Mouse (Mus musculus) CH12.LX (cell line): ENCODE data around the gene Nkapd1.

ENCODE experiments used
- CTCF ChIP-seq, 2 experiments: IDR thresholded peaks in 1 of 2; conservative IDR thresholded peaks in 1 of 2; 2 replicates each; pipeline ENCODE4 v1.5.1; 2011 to 2012; ENCODE audit warnings: low read depth in 2 of 2, low read length in 2 of 2, improper control_type of control experiment in 1 of 2, inconsistent platforms in 1 of 2, mild to moderate bottlenecking in 1 of 2, moderate library complexity in 1 of 2
- E2F4 ChIP-seq: IDR thresholded peaks from 2 replicates; pipeline ENCODE4 v1.6.1; 2011; ENCODE audit warnings: low read depth, low read length, improper control_type of control experiment; ENCODE audit not compliant: insufficient replicate concordance
- ELF1 ChIP-seq: IDR thresholded peaks from 2 replicates; pipeline ENCODE4 v1.6.1; 2014; ENCODE audit warnings: low read depth, mild to moderate bottlenecking, inconsistent platforms, low read length, improper control_type of control experiment
- EP300 ChIP-seq: IDR thresholded peaks from 2 replicates; pipeline ENCODE4 v1.6.1; 2011; ENCODE audit warnings: low read length, improper control_type of control experiment
- KAT2A ChIP-seq: IDR thresholded peaks from 2 replicates; pipeline ENCODE4 v1.6.1; 2012; ENCODE audit warnings: low read length, improper control_type of control experiment, inconsistent platforms; ENCODE audit not compliant: insufficient replicate concordance
- MAX ChIP-seq: IDR thresholded peaks from 2 replicates; pipeline ENCODE4 v1.6.1; 2011; ENCODE audit warnings: low read length, improper control_type of control experiment
- MAZ ChIP-seq: IDR thresholded peaks from 2 replicates; pipeline ENCODE4 v1.6.1; 2012; ENCODE audit warnings: low read depth, mild to moderate bottlenecking, inconsistent platforms, low read length, improper control_type of control experiment, moderate library complexity
- NELFE ChIP-seq: IDR thresholded peaks from 2 replicates; pipeline ENCODE4 v1.6.1; 2011; ENCODE audit warnings: low read depth, low read length, improper control_type of control experiment
- POLR2A ChIP-seq: IDR thresholded peaks from 2 replicates; pipeline ENCODE4 v1.6.1; 2011; ENCODE audit warnings: low read depth, mild to moderate bottlenecking, improper control_type of control experiment, low read length
- RAD21 ChIP-seq: IDR thresholded peaks from 2 replicates; pipeline ENCODE4 v1.6.1; 2011; ENCODE audit warnings: low read depth, mild to moderate bottlenecking, low read length, improper control_type of control experiment, moderate library complexity
- RCOR1 ChIP-seq: conservative IDR thresholded peaks from 2 replicates; pipeline ENCODE4 v1.6.1; 2012; ENCODE audit warnings: low read depth, mild to moderate bottlenecking, inconsistent platforms, low read length, improper control_type of control experiment
- SIN3A ChIP-seq: IDR thresholded peaks from 2 replicates; pipeline ENCODE4 v1.6.1; 2012; ENCODE audit warnings: low read length, improper control_type of control experiment, inconsistent platforms
- ZKSCAN1 ChIP-seq: IDR thresholded peaks from 2 replicates; pipeline ENCODE4 v1.6.1; 2012; ENCODE audit warnings: low read depth, inconsistent platforms, low read length, improper control_type of control experiment, borderline replicate concordance

DNA sequence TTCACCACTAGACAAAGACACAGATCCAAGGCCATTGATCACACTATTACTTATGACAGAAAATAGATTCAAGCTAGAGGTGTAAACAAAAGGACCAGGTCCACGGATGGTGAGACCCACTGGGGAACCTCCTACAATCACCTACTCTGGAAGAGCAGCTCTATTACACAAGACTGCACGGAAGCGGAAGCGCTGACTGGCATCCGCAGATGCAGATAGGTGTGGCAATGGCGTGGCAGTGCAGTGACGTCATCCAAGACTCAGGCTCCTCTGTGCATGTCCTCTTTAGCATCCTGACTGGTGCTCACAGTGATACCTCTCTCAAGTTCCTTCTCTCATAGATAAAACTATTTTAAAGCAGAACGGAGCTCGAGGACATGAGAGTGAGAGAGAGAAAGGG, 24.3 kb downstream of the Nkapd1 start:
- TF ChIP-seq POLR2A: no peak
- TF ChIP-seq RCOR1: no peak
- TF ChIP-seq CTCF (conservative IDR thresholded peaks at IDR 0.05 in 1 of 2, IDR thresholded peaks at IDR 0.05 in 1 of 2; ENCODE audit: low read depth in 2 of 2, low read length in 2 of 2): no peak
- no peak for TF ChIP-seq MAX
- no peak for TF ChIP-seq RAD21
- no peak for TF ChIP-seq MAZ
- no peak for TF ChIP-seq EP300
- TF ChIP-seq SIN3A: no peak
- TF ChIP-seq ZKSCAN1: no peak
- TF ChIP-seq NELFE: no peak
- TF ChIP-seq E2F4: no peak
- no peak for TF ChIP-seq KAT2A
- TF ChIP-seq ELF1: no peak
